Mouse (Mus musculus) spleen, embryonic (tissue): ENCODE results near the gene 2310034G01Rik.

ENCODE experiments used
- CTCF ChIA-PET: fragments of 350-600 bp; sonication (Branson Sonifier 250); formaldehyde crosslinking; loops from one replicate; lab custom pipeline; 2022; lab: Charles Lee

2310034G01Rik gene

DNA sequence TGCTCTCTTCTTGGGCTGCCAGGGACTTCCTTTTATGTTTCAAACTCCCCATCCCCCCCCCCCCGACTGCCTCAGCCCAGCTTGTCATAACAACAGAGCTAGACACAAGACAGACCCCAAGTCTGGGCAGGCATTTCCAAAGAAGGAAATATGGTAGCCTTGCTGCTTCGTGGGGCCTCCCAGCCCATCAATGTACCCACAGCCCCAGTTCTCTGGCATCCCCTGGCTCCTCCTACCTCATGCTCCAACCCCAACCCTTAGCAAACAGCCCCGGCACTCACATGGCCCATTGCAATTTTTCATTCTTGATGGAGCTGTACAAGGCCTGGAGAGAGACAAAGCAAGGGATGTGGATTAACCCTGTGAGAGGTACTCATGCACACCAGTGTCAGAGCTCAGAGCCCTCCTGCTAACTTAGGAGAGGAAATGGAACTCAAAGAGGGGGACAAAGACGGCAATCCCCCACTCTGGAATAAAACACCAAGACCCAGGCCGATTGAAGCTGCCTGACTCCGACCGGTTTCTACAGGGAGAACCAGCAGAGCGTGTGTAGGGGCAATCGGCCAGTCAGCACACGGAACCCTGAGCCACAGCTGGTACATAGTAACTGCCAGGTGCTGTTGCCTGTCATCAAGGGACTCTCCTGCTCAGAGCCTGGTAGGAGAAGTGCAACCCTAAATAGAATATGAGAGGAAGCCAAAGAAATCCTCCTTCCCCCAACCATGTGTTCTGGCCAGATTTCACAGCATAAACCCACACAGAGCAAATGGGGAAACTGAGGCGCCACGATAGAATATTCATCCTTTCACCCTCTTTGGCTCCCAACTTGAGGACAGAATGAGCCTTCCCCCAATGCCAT lies 34.1 kb downstream of the 2310034G01Rik start:
- CTCF ChIA-PET: no interaction called here

DNA sequence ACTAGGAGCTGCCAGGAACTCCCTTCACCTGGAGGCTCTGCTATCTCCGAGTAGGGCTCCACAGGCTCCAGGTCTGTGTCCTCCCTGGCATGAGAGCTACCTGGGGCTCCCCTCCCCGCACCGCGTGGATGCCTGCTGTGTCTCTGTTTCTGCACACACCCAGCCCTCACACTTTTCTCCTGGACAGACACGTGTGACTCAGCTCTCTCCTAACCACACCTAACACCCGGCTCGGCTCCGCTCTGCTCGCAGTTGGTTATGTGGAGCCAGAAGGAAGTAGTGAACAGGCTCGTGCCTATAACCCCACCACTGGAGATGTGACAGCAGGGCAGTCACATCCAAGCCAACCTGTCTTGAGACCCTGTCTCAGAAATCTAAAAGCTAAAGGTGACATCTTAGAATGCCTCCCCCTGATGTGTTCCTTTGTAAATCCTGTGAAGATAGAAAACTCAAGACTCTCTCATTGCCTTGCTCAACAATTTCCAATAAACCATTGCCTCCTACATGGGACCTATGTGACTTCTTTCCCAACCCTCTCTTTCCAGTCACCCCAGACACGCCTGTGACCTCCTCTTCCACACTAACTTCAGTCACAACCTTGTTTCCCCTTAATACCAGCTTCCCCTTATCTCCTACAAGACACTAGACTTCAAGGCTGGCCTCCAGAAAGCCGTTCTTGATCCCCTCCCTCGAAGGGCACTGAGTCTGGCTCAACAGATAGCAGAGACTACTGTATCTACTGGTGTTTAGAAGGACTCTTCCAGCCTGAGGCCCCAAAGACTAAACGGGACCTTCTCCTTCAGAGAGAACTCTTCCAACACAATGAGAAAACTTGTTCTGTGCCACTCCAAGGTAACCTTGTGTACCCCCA lies 35.0 kb downstream of the 2310034G01Rik start:
- CTCF ChIA-PET: no interaction called here

DNA sequence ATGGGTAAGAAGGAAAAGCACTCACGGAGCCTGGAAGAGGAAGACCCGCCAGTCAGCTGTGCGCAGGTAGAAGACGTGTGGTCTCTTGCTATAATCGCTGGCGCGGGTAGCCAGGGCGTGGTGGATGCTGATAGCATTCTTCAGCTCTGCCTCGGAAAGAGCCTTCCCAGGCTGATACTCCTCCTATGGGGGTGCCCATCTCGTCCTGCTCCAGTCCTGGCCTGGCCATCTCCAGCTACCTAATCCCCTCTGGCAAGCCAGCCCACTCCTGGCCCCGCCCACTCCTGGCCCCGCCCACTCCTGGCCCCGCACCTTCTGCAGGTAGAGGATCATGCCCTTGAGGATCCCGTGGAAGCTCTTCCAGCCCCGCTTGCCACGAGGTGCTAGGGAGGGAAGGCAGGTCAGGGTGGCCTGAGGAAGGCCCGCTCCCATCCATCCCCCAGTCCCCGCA lies 35.9 kb downstream of the 2310034G01Rik start:
- CTCF ChIA-PET: no interaction called here

DNA sequence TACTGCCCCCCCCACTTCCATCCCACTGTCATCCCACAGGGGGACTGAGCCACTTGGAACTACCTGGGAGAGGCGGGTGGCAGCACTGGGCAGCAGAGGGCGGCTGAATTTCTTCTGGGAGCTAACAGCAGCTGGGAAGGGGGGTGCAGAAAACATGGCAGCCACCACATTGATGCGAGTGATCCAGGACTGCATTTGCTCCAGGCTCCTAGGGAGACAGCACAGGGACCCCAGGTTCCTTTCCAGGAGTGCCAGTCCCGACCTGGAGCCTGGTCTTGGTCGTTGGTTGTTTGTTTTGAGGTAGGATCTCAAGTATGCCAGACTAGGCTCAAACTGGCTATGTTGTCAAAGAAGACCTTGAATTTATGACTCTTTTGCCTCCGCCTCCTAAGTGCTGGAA lies 36.5 kb downstream of the 2310034G01Rik start:
- CTCF ChIA-PET: no interaction called here

DNA sequence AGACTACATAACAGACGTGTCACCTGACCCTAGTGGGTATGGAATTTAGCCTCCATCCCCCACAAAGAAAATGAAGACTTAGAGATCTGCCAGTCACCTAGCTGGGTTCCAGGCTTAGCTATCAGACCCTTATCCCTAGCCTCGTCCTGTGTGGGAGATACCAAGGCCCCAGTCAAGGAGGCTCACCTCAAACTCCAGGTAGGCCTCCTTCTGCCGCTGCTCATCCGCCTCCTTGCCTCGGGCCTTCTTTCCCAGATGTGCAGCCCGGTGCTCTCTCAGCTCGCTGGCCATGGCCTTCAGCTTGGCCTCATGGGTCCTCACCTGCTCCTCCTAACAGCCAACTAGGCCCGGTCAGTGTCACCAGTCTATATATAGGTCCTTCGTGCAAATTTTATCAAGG lies 37.0 kb downstream of the 2310034G01Rik start:
- CTCF ChIA-PET: no interaction called here

DNA sequence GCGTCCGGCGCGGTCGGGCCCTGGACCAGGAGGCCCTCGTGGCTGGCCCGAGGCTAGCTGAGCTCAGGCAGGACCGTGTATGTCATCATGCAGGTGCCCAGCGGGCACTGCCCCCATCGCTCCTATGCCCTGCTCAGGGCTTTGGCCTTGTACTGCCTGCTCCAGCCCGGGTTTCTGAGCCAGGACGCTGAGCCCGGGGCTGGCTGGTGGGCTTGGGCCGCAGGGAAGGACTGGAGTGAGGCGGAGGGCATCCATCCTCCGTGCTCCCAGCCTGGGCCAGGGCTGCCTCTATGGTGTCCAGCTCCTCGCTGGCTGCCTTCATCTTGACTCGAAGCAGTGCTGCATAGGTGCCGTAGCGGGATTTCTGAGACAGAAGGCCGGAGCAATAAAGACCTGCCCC lies 37.5 kb downstream of the 2310034G01Rik start:
- CTCF ChIA-PET: no interaction called here

DNA sequence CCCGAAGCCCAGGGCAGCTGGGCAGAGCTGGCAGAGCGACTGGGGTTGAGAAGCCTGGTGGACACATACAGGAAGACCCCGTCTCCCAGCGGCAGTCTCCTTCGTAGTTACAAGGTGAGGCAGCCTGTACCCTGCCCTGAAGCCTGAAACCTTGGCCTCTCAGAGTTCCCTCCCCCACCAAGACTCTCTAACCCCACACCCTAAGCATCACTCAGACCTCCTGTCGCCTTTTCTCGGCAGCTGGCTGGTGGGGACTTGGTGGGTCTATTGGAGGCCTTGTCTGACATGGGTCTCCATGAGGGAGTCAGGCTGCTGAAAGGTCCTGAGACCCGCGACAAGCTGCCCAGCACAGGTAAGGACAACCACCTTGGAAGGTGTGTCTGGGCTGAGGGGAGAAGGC lies 38.8 kb downstream of the 2310034G01Rik start:
- CTCF ChIA-PET: no interaction called here

DNA sequence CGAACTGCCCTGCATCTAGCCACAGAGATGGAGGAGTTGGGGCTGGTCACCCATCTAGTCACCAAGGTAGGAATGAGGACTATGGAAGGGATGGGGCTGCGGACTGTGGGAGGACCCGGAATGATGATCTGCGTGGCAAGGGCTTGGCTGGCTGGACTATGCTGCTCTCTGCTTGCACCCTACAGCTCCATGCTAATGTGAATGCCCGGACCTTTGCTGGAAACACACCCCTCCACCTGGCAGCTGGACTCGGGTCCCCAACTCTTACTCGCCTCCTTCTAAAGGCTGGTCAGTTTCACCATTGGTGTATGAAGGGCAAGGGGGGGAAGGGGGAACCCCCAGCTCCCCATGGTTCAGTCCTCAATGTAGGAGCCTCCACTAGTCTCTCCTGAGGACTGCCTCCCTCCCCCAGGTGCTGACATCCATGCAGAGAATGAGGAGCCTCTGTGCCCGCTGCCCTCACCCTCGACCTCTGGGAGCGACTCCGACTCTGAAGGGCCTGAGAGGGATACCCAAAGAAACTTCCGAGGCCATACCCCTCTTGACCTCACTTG lies 39.7 kb downstream of the 2310034G01Rik start:
- CTCF ChIA-PET: interaction anchor here (0.6 to 1.4 kb wide), 2 partner anchors 19 to 598 kb away, joined by 3 to 6 read pairs; no protein-coding TSS in a partner anchor

DNA sequence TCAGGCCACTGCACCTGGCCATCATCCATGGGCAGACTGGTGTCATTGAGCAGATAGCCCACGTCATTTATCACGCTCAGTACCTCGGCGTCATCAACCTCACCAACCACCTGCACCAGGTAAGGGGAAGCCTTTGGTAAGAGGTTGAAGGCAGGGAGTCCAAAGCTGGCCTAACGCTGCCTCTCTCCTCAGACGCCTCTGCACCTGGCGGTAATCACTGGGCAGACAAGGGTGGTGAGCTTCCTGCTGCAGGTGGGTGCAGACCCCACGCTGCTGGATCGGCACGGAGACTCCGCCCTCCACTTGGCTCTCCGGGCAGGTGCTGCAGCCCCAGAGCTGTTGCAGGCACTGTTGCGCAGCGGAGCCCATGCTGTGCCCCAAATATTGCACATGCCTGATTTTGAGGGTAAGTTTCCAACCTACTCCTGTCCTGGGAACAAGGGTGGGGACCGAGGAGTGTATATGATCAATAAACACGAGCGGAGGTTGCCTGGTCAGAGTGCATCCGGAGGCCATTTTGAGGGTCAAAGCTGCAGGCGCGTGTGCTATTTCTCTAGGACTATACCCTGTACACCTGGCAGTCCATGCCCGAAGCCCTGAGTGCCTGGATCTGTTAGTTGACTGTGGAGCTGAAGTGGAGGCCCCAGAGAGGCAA lies 40.3 kb downstream of the 2310034G01Rik start:
- CTCF ChIA-PET: interaction anchor here (0.6 to 1.4 kb wide), 2 partner anchors 19 to 598 kb away, joined by 3 to 6 read pairs; no protein-coding TSS in a partner anchor

DNA sequence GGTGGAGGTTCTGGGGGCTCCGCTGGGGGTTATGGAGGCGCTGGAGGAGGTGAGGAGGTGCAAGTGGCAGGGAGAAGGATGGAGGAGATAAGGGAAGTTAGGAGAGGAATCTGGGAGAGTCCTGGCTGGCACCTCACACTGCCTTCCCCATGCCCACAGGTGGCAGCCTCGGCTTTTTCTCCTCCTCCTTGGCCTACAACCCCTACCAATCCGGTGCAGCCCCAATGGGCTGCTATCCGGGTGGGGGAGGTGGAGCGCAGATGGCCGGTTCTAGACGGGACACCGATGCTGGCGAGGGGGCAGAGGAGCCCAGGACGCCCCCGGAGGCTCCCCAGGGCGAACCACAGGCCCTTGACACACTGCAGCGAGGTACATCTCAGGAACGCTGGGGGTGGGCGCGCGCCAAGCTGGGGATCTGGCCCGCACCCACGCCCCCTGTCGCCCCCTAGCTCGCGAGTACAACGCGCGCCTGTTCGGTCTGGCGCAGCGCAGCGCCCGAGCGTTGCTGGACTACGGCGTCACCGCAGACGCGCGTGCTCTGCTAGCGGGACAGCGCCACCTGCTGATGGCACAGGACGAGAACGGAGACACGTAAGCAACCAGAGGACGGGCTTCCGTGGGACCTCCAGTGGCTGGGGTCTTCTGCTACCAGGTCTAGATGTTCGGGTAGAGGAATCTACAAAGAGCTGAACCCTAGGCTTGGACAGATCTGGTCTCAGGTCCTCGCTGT lies 41.2 kb downstream of the 2310034G01Rik start:
- CTCF ChIA-PET: no interaction called here

DNA sequence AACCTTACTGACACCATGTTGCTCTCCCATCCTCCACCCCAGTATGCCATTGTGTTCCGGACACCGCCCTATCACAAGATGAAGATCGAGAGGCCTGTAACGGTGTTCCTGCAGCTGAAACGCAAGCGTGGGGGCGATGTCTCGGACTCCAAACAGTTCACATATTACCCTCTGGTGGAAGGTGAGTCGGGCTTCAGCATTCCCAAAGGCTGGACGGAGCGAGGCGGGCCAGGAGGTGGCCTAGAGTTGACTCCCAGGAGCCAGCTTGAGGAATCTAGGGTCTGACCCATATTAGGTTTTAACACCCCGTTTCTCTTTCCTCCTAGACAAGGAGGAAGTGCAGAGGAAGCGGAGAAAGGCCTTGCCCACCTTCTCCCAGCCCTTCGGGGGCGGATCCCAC lies 41.8 kb downstream of the 2310034G01Rik start:
- CTCF ChIA-PET: no interaction called here

DNA sequence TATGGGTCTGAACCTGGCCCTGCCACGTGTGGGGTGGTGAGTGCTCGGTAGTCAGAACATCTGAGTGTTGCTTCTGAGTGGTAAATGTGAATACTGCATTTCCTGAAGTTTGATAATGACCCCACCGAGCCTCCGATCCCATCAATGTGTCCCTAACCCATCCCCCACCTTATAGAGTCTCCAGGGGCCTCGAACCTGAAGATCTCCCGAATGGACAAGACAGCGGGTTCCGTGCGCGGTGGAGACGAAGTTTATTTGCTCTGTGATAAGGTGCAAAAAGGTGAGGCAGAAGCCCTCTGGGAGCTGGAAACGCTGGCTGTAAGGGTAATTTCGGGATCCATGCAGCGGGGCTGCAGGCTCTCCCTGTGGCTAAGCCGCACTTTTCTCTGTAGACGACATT lies 42.3 kb downstream of the 2310034G01Rik start:
- CTCF ChIA-PET: no interaction called here

DNA sequence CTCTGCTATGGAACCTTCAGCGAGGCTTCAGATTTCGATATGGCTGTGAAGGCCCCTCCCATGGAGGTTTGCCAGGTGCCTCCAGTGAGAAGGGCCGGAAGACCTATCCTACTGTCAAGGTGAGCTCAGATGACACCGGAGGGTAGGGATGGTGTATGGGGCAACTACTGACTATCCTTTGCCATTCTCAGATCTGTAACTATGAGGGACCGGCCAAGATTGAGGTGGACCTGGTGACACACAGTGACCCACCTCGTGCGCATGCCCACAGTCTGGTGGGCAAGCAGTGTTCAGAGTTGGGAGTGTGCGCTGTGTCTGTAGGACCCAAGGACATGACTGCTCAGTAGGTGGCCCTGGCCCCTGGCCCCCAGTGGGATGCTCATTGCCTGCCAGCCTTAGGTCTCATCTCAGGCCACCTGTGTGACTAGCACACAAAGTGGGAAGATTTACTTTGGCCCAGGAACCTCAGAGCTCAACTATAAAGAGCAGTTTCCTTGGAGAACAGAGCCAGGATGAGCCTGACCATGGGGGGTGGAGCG lies 43.3 kb downstream of the 2310034G01Rik start:
- CTCF ChIA-PET: interaction anchor here (0.6 to 0.8 kb wide), 3 partner anchors 22 to 207 kb away, joined by 3 to 8 read pairs (median 5); no protein-coding TSS in a partner anchor

DNA sequence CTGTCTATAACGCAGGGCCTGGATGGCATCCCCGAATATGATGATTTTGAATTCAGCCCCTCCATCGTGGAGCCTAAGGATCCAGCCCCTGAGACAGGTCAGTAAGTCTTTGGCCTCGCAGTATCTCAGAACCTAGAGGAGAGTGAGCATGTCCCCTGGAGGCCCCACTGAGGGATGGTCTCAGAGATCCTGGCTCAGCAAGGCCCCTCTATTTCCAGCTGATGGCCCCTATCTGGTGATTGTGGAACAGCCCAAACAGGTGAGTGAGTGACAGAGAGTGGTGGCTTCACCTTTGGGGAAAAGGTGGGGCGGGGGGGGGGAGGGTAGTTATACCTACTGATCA lies 43.9 kb downstream of the 2310034G01Rik start:
- CTCF ChIA-PET: interaction anchor here (0.6 to 2.2 kb wide), 3 partner anchors 23 to 206 kb away, joined by 5 to 8 read pairs (median 6); no protein-coding TSS in a partner anchor

DNA sequence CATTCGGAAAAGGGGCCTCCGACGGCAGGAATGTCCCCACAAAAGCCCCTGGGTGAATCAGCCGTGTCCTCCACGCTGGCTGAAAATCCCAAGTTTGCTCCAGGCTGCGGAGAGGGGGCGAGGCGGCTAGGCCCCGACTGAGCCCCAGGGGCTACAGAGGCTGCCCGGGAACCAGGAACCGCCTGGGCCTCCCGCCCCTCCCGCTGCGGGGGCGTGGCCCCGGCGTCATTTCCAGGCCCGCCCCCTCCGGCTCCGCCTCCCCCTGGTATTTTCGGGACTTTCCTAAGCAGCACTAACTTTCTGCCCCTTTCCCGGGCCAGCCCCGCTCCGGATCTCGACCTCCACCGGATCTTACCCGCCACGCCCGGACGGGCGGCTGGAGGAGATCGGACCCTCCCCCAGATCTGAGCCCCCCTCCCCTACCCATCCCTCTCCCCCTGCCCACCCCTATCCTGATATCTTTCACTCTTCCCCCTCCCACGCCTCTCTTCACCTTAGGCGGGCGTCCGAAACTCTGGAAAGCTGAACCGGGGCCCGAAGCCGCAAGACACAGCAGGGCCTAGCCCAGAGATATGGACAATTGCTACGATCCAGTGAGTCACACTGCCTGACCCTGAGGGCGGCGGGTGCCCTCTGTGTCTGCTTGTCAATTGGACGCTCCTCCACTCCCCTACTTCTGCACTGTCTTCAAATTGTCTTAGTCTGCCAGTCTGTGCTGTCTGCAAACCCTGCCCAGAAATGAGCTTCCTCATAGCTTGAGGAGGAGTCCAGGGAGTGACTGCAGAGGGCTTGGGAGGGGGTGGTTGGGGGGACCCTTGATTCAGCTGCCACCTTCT lies 44.5 kb downstream of the 2310034G01Rik start:
- CTCF ChIA-PET: interaction anchor here (0.6 to 2.2 kb wide), 3 partner anchors 23 to 206 kb away, joined by 5 to 8 read pairs (median 6); no protein-coding TSS in a partner anchor

DNA sequence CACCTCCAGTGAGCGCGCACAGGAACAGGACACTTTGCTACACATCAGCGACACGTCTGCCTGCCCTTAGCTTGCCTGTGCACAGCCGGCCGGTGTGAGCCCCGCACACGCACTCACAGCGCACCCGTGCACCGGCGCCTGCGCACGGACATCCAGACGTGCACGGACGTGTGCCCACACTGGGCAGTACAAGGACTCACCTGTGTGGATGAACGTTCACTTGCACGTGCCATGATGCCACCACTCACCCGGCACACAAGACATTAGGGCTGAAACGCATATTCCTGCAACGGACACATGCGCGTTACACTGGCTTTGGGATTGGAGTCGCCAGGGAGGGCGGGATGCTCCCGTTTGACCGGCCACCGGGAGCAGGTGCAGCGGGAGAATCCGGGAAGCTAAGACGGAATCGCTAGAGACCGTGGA lies 45.2 kb downstream of the 2310034G01Rik start:
- CTCF ChIA-PET: interaction anchor here (2.2 kb wide), 1 partner anchor 24 kb away, joined by 6 read pairs; no protein-coding TSS in a partner anchor

DNA sequence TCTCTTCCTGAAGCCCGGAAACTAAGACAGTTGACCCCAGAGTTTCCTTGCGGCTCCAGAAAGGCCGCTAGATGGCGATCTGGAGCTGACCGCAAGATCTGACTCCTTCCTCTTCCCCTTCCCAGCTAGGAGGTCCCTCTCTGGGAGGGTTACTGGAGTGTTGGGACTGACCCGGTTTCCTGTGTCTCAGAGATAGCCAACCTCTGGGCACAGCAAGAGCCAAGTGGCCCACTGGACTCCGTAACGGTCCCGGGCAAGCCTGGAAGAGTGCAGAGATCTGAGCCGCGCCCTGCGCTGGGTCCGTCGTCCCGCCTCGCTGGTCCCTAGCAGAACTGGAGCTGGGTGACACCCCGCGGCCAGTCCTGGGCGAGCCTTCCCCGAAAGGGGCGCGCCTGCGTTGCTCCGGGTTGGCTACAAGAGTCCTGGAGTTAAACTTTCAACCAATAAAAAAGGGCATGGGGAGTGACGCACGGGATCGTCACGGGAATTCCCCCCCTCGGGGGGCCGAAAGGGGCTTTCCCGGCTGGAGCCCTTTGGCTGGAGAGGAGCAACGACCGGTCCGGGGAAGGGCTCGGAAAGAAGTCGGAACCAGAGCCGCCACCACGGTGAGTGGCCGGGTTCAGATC lies 45.8 kb downstream of the 2310034G01Rik start, which contains the start of gene Nfkb2:
Gene Nfkb2, plus strand, starts transcription at position 105 of the 626 bp plus-strand sequence.
- CTCF ChIA-PET: interaction anchor here (2.2 kb wide), 1 partner anchor 25 kb away, joined by 6 read pairs; no protein-coding TSS in a partner anchor
